7 mouse cellular contexts compared by ENCODE assay signal in genomic region chr7:120754671-120755070, GRCm38 (mm10). TPM values are rescaled to one million over a fixed set of nuclear protein-coding genes. Genes with fewer than 3 reads are reported as not detected.
DNase-seq lines count a peak whose midpoint lies in the region; ATAC-seq and TF ChIP-seq lines count a peak whose summit lies in the region.

No protein-coding gene starts in this region.

- H3K9ac ChIP-seq in midbrain, embryonic 15.5 days: no peak overlapping the region

- DNase-seq in adrenal gland, adult (ENCODE audit: inconsistent age in 2 of 2, low spot score in 1 of 2): peak; percentile 77 to 91
- peak; percentile 85 for DNase-seq in gastrocnemius, postnatal 10 days
- DNase-seq in kidney, adult 18-20 months: peak; percentile 83
- DNase-seq in limb, embryonic 10.5 days (ENCODE audit: low spot score): peak; percentile 94
- peak; percentile 51 to 57 for DNase-seq in spleen, adult 2 months (ENCODE audit: low read depth in 1 of 2, low spot score in 2 of 2)

- no peak overlapping the region for H3K4me3 ChIP-seq in limb, embryonic 10.5 days
- no peak overlapping the region for H3K4me3 ChIP-seq in midbrain, embryonic 15.5 days
- no peak overlapping the region for H3K4me3 ChIP-seq in spleen, adult 2 months (ENCODE audit: extremely low read depth, insufficient read depth, insufficient read length)

- ATAC-seq in common myeloid progenitor, adult 5-6 weeks (replicated peaks; ENCODE audit: low read depth, poor library complexity, severe bottlenecking): peak; percentile 96
- peak; percentile 76; the same call in 1 of the 2 replicates for ATAC-seq in midbrain, embryonic 15.5 days (replicated peaks)

- TF ChIP-seq CTCF in spleen, adult 2 months (IDR thresholded peaks at IDR 0.05; ENCODE audit: extremely low read depth, insufficient read depth, insufficient read length, insufficient replicate concordance): peak; percentile 92; the same call in 1 of the 2 replicates

- no peaks in the 10 kb centered on the region for H3K27me3 ChIP-seq in limb, embryonic 10.5 days (ENCODE audit: low read depth, poor library complexity, severe bottlenecking)
- H3K27me3 ChIP-seq in midbrain, embryonic 15.5 days (replicated peaks): no peaks in the 10 kb centered on the region
- H3K27me3 ChIP-seq in spleen, adult 2 months (ENCODE audit: control insufficient read depth, insufficient read depth, low read length): no peaks in the 10 kb centered on the region

- no peaks in the 10 kb centered on the region for H3K4me1 ChIP-seq in limb, embryonic 10.5 days
- no peaks in the 10 kb centered on the region for H3K4me1 ChIP-seq in midbrain, embryonic 15.5 days
- no peaks in the 10 kb centered on the region for H3K4me1 ChIP-seq in spleen, adult 2 months (ENCODE audit: control insufficient read depth, insufficient read depth, insufficient read length)

- no peaks in the 10 kb centered on the region for H3K9me3 ChIP-seq in limb, embryonic 10.5 days (replicated peaks)
- no peaks in the 10 kb centered on the region for H3K9me3 ChIP-seq in midbrain, embryonic 15.5 days

- no peak for TF ChIP-seq POLR2A in spleen, adult 2 months (IDR thresholded peaks at IDR 0.05; ENCODE audit: low read depth, low read length)

- no peak overlapping the region for H3K27ac ChIP-seq in limb, embryonic 10.5 days
- H3K27ac ChIP-seq in midbrain, embryonic 15.5 days: no peak overlapping the region
- no peak overlapping the region for H3K27ac ChIP-seq in spleen, adult 2 months (ENCODE audit: insufficient read depth, low read length)

- no peak overlapping the region for H3K4me2 ChIP-seq in midbrain, embryonic 15.5 days

- 14% methylated on average over 5 of the region's 5 CpGs for WGBS in limb, embryonic 10.5 days
- WGBS in midbrain, embryonic 15.5 days: 9% methylated on average over 5 of the region's 5 CpGs
- WGBS in spleen, adult 2 months: 4% methylated on average over 5 of the region's 5 CpGs

- no peaks in the 10 kb centered on the region for H3K36me3 ChIP-seq in limb, embryonic 10.5 days
- no peaks in the 10 kb centered on the region for H3K36me3 ChIP-seq in midbrain, embryonic 15.5 days (replicated peaks)
- H3K36me3 ChIP-seq in spleen, adult 2 months (ENCODE audit: control insufficient read depth, insufficient read depth, low read length): no peaks in the 10 kb centered on the region

RNA-seq across cellular contexts. Expression of gene Vwa3a, which starts 15.6 kb away (rescaled TPM):
- total RNA-seq in common myeloid progenitor, adult 5-6 weeks (2017): 0.15 TPM in 1 of 2 replicates, not detected in the other
- under 1 TPM; 0.47 to 0.79 TPM for total RNA-seq in gastrocnemius, postnatal 10 days (2021)
- 0.05 and 0.13 TPM in 2 replicates for polyA plus RNA-seq in limb, embryonic 10.5 days (2016; fragmentation: Nextera tagmentation; extraction: Ambion mirVana)
- polyA plus RNA-seq in midbrain, embryonic 15.5 days (2015; fragmentation: Nextera tagmentation; extraction: Ambion mirVana): 1.8 and 2.1 TPM in 2 replicates
- polyA plus RNA-seq in spleen, adult 2 months (2012; rRNA removed): 0.01 and 0.02 TPM in 2 replicates

RNA-seq across cellular contexts. Expression of gene Gm5737, which starts 57.5 kb away (rescaled TPM):
- total RNA-seq in common myeloid progenitor, adult 5-6 weeks (2017): not detected in 2 replicates
- total RNA-seq in gastrocnemius, postnatal 10 days (2021): under 1 TPM in 1 of 2 experiments, not detected in 1; 0.31 TPM
- polyA plus RNA-seq in limb, embryonic 10.5 days (2016; fragmentation: Nextera tagmentation; extraction: Ambion mirVana): not detected in 2 replicates
- polyA plus RNA-seq in midbrain, embryonic 15.5 days (2015; fragmentation: Nextera tagmentation; extraction: Ambion mirVana): 0.17 and 0.22 TPM in 2 replicates
- polyA plus RNA-seq in spleen, adult 2 months (2012; rRNA removed): not detected in 2 replicates
